Mouse (Mus musculus) layer of hippocampus, adult 2 months (tissue): ENCODE measurements around the gene Caskin1. TPM values are rescaled to one million over a fixed set of nuclear protein-coding genes. Genes with fewer than 3 reads are reported as not detected.
"Not testable (repeated sequence)": the region's sequence is repeated elsewhere in the genome, so short reads cannot be mapped to it uniquely, and the experiment has no call there.

Source experiments
- DNase-seq, 2 experiments: peaks; one replicate each; pipeline ENCODE4 v3.0.0; 2022; ENCODE audit warnings: low spot score in 2 of 2
- H3K27ac ChIP-seq: fragments of 200-600 bp; 2 replicates; pipeline ENCODE4 v1.8.1; 2022
- H3K4me3 ChIP-seq: fragments of 200-600 bp; 2 replicates; pipeline ENCODE4 v1.8.1; 2022; ENCODE audit warnings: mild to moderate bottlenecking
- CTCF ChIP-seq: fragments of 200-600 bp; conservative IDR thresholded peaks from 2 replicates; pipeline ENCODE4 v1.8.1; 2022; ENCODE audit warnings: antibody characterized with exemption, mild to moderate bottlenecking, moderate library complexity
- long read RNA-seq, 2 experiments: library from polyadenylated mRNA; stranded (forward); transcript quantifications; one replicate each; pipeline ENCODE4 v2.0.0; 2021; ENCODE audit warnings: borderline mapping rate in 2 of 2
- total RNA-seq, 2 experiments: library from RNA; stranded (reverse); gene quantifications; 2 replicates each; pipeline ENCODE4 v1.2.3; 2021

The Caskin1 gene
- total RNA-seq = 100 to 1,000 TPM; 153 to 158 TPM
- long read RNA-seq, experiment 1, full-length matches to known transcripts = 24 of 112 reads
- long read RNA-seq, experiment 1, partial matches to known transcripts = 72 of 112 reads
- long read RNA-seq, experiment 1, other reads (novel, unspliced or antisense) = 16 of 112 reads
- long read RNA-seq, experiment 2, full-length matches to known transcripts = 41 of 166 reads
- long read RNA-seq, experiment 2, partial matches to known transcripts = 116 of 166 reads
- long read RNA-seq, experiment 2, other reads (novel, unspliced or antisense) = 9 of 166 reads

GRCm38 (mm10) chr17:24488186-24488661 is at the start of gene Caskin1:
TSS of gene Caskin1 (plus strand) at chr17:24488601.
- H3K4me3 ChIP-seq = peak within 1 kb of the TSS; percentile 66
- DNase-seq = no peak
- peak within 1 kb of the TSS; percentile 98 for H3K27ac ChIP-seq
- TF ChIP-seq CTCF = no peak

DNA sequence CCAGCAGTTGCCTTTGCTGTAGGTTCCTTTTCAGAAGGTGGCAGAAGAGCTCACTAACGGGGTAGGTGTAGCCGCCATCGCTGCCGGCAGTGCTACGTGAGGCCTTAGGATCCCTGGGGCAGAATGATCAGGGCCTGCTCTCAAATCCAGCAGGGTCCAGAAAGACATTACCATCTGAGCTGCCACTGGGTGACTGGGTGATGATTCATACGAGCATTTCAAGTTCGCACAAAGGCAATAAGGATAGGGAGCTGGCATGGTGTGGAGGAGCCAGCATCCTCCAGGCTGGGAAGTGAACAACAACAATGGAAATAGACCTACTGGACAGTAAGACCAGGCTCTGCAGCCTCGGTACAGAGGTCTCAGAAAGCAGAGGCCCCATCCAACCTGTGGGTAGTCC is 48.0 kb upstream of the Caskin1 start:
- no peak for DNase-seq
- TF ChIP-seq CTCF = no peak
- H3K4me3 ChIP-seq = no peak overlapping the region
- no peak overlapping the region for H3K27ac ChIP-seq

- peak; percentile 50 for TF ChIP-seq CTCF
- DNase-seq = no peak
- Histone ChIP-seq H3K4me3 (no peak overlapping the region), H3K27ac (no peak overlapping the region)
Measured at GRCm38 (mm10) chr17:24441148-24441547, 47.3 kb upstream of the Caskin1 start.

GRCm38 (mm10) chr17:24442107-24442506 is 46.3 kb upstream of the Caskin1 start:
- no peak overlapping the region for H3K4me3 ChIP-seq
- no peak for DNase-seq
- no peak overlapping the region for H3K27ac ChIP-seq

DNA sequence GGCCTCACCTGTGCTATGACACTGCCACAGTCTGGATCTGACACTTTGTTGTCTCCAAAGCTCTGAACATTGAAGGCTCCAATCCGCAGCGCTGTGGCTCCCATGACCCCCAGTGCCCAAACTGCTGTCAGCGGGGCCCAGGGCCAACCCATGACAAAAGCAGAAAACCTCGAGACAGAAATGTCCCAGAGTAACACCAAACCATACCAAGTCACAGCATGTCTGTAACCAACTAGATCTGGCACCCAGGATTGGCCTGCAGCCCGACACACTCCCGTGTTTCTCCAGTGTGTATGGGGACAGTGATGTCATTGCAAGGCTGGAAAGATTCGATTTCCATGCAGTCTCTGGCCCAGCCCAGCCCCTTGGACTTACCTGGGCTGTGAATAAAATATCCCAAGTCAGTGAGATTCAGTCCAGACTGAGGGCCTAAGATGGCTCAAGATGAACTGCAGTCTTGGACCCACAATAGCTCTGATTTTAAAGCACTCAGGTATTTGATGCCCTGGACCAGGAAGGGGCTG is 45.7 kb upstream of the Caskin1 start, which contains the start of gene Dnase1l2:
Gene Dnase1l2, minus strand, starts transcription at position 474 of the 524 bp plus-strand sequence.
- TF ChIP-seq CTCF = no peak

More at GRCm38 (mm10) chr17:24442107-24442506, 46.3 kb upstream of the Caskin1 start:
- no peak for TF ChIP-seq CTCF

GRCm38 (mm10) chr17:24443409-24443808 is 45.0 kb upstream of the Caskin1 start:
- H3K27ac ChIP-seq = no peak overlapping the region
- TF ChIP-seq CTCF = no peak
- no peak for DNase-seq
- H3K4me3 ChIP-seq = no peak overlapping the region

More for the DNA sequence above, 45.7 kb upstream of the Caskin1 start, which contains the start of gene Dnase1l2:
- H3K27ac ChIP-seq = no peak within 1 kb of the TSS
- DNase-seq = no peak
- H3K4me3 ChIP-seq = no peak within 1 kb of the TSS

DNA sequence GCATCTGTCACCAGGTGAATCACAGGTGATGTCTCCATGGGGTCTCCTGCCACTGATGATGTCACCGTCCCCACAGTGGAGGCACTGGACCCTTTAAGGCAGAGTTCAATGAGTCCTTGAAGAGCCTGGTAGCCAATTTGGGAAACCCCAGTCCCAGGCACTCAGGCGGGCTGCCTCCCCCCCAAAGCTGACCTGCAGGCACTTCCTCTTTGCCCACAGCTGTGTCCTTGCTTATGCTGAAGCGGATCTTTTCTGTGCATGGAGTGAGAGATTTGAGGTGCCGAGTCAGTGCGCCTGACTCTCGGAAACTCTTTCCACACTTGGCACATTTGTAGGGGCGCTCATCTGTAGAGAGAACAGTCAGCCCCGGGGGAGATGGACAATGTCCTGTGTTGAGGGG is 41.8 kb upstream of the Caskin1 start:
- Histone ChIP-seq H3K4me3 (no peak overlapping the region), H3K27ac (no peak overlapping the region)
- DNase-seq = no peak
- TF ChIP-seq CTCF = no peak

DNA sequence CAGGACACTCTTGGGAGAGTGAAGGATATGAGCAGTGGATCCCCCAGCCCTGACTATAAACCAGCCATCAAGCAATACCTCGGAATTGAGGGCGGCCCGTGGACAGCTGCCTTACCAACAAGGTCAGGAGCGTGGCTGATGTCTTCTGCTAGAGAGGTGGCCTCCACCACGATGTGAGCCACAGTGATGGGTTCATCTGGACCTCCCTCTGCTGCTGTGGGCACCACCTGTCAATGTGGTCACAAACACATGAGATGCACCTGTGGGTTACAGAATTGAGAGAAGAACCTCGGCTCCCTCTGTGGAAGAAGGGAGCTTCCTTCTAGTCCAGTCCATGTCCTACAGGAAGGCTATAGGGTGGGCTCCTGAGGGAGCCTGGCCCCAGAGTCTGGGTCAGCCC is 38.9 kb upstream of the Caskin1 start:
- H3K27ac ChIP-seq = no peak overlapping the region
- no peak for TF ChIP-seq CTCF
- no peak for DNase-seq
- no peak overlapping the region for H3K4me3 ChIP-seq

GRCm38 (mm10) chr17:24451220-24451619 is 37.2 kb upstream of the Caskin1 start:
- TF ChIP-seq CTCF = no peak
- Histone ChIP-seq H3K27ac (no peak overlapping the region), H3K4me3 (no peak overlapping the region)
- no peak for DNase-seq

DNA sequence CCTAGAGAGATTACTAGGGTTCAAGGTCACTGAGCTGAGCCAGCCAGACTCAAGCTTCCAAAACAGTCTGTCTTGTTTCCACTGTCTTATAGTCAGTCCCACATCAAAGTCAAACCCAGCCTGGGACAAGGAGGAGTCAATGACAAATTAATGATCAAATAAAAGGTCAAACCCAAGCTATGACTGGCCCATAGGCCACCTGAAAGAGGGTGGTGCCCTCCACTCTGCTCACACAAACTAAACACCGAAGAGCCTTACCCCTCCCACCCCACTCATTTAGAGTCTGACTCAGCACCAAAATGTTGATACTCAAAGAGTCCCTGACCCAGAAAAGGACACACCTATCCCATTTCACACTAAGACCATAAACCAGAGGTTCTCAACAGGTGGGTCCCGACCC is 35.0 kb upstream of the Caskin1 start:
- TF ChIP-seq CTCF = no peak
- Histone ChIP-seq H3K27ac (no peak overlapping the region), H3K4me3 (no peak overlapping the region; the same call in 1 of the 2 replicates)
- no peak for DNase-seq

DNA sequence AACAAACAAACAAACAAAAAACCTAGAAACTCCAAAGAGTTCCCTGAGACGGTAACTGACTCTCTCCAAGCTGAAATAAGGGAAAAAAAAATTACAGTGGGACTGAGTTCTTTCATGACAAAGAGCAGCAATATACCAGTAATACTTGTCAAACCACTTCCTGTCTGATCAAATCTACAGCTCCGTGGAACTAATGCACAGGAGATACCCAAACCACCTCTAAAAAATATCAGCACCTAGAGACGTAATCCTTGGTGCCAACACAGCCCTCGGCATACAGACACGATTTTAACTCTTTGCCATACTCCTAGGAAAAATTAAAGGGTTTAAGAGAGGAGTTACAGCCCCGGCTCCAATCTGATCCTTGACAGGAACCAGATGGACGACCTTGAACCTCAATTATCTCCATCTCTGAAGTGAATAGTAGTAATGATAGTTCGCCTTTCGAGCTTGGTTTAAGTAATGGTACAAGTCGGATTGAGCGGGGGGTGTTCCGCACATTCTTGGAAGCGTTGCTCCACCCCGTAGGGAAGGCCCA is 34.1 kb upstream of the Caskin1 start:
- Histone ChIP-seq H3K4me3 (peak overlapping the region; percentile 78), H3K27ac (peak overlapping the region; percentile 96)
- TF ChIP-seq CTCF = no peak
- no peak for DNase-seq

DNA sequence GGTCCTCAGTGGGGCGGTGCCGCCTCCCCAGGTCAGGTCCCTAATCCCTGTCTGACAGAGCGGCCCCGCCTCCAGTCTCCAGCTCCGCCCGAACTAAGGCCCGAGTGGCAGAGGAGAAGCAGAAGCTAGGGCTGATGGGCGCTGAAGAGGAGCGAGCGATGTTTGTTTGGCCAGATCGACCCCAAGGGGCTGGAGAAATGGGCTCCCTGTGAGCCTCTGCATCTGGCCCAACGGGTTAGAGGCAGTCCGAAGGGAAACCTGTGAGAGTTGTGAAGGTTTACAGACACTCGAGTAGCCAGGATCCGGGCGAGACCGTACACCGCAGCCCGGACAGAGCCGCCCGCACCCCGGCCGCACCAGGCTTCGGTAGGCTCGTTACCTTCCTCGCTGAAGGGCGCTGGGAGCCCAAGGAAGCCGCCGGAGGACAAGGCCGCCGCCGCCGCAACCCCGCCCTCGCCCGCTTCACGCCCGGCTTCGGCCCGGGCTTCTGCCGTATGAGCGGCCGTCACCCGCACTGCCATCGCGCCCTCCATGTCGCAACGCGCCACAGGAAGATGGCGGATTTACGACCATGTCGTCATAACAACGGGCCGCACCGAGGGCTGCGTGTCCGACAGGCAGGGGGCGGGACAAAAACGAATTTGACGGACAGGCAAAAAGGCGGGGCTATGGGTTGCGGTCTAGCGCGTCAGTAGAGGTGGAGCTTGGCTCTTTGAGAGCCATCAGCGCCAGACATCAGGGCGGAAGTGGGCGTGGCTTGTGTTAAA is 33.5 kb upstream of the Caskin1 start:
- Histone ChIP-seq H3K27ac (peak overlapping the region; percentile 96), H3K4me3 (peak overlapping the region; percentile 78)
- DNase-seq = peak; percentile 99 to 100
- 0 out of 2 replicates have a peak, but pooled peaks have one; percentile 5 for TF ChIP-seq CTCF

- not testable (repeated sequence) for DNase-seq
- Histone ChIP-seq H3K27ac (peak overlapping the region; percentile 67), H3K4me3 (peak overlapping the region; percentile 38)
Measured at GRCm38 (mm10) chr17:24455523-24456206, 32.7 kb upstream of the Caskin1 start.
